Mouse (Mus musculus) hindbrain, embryonic 14.5 days (tissue): Measurements from ENCODE around the gene Morn2. TPM values are rescaled to one million over a fixed set of nuclear protein-coding genes. Genes with fewer than 3 reads are reported as not detected.

Source experiments
- ATAC-seq: fragments of 200-750 bp; cut with Nextera tagmentation; 2 replicates; pipeline ENCODE4 v1.8.0; 2017; ENCODE audit warnings: moderate number of reproducible peaks, mild to moderate bottlenecking, moderate TSS enrichment, moderate library complexity; ENCODE audit not compliant: low FRiP score
- DNase-seq: peaks from one replicate; pipeline ENCODE4 v3.0.0-alpha.2; 2015; ENCODE audit warnings: low spot score
- H3K27ac ChIP-seq: fragments of 300-500 bp; sonication (generic); 2 replicates; pipeline ENCODE4 v1.5.1; 2014; ENCODE audit warnings: mild to moderate bottlenecking, moderate library complexity
- H3K27me3 ChIP-seq: fragments of 300-500 bp; sonication (generic); 2 replicates; pipeline ENCODE4 v1.6.1; 2014; ENCODE audit warnings: mild to moderate bottlenecking, low read length, mixed read lengths; ENCODE audit not compliant: control insufficient read depth, insufficient read depth
- H3K36me3 ChIP-seq: fragments of 300-500 bp; sonication (generic); replicated peaks from 2 replicates; pipeline ENCODE4 v1.6.1; 2014; ENCODE audit not compliant: control insufficient read depth, insufficient read depth
- H3K4me1 ChIP-seq: fragments of 300-500 bp; sonication (generic); replicated peaks from 2 replicates; pipeline ENCODE4 v1.6.1; 2014; ENCODE audit warnings: antibody characterized with exemption, low read length, mixed read lengths; ENCODE audit not compliant: control insufficient read depth, insufficient read depth
- H3K4me2 ChIP-seq: fragments of 300-500 bp; sonication (generic); replicated peaks from 2 replicates; pipeline ENCODE4 v1.6.1; 2014; ENCODE audit warnings: mild to moderate bottlenecking, moderate library complexity
- H3K4me3 ChIP-seq: fragments of 300-500 bp; sonication (generic); replicated peaks from 2 replicates; pipeline ENCODE4 v1.5.1; 2014; ENCODE audit warnings: mild to moderate bottlenecking, low read length
- H3K9ac ChIP-seq: fragments of 300-500 bp; sonication (generic); 2 replicates; pipeline ENCODE4 v1.6.1; 2014
- H3K9me3 ChIP-seq: fragments of 300-500 bp; sonication (generic); 2 replicates; pipeline ENCODE4 v1.6.1; 2016; ENCODE audit warnings: low read length; ENCODE audit not compliant: control insufficient read depth
- WGBS: fragments of 180-500 bp; shearing (Covaris S2); extraction: QIAGEN DNeasy Blood & Tissue Kit; methylation state at CpG from one replicate; pipeline ENCODE4 v1.1.7; 2014; 5-methylcytosine and 5-hydroxymethylcytosine counted together
- polyA plus RNA-seq: library from polyadenylated mRNA; unstranded; fragments of >200 nt; fragmentation: Nextera tagmentation; extraction: Ambion mirVana; gene quantifications from 2 replicates; pipeline ENCODE4 v1.2.1, GENCODE M21; 2014

The Morn2 gene
- polyA plus RNA-seq, 1 experiment from 2014 or later = 64.2 TPM

DNA sequence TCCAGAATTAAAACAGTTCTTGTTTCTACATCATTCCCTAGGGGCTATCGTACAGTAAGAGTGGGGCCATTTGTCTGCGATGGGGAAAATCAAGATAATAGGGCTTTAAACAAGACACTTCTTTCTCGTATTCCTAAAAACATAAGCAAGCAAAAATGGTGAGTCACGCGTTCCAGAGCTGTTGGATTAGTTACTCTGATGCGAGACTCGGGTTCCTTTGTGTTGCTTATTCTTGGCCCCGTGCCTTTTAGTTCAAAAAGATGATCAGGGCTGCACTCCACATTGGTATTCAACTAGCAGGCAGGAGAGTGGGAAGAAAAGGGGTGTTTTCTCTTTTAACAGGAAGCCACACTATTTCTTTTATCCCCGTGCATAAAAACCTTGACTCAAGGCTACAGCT is 21.8 kb downstream of the Morn2 start:
- Histone ChIP-seq H3K27ac (no peak overlapping the region), H3K4me3 (no peak overlapping the region), H3K36me3 (no peaks in the 10 kb centered on the region), H3K4me1 (no peaks in the 10 kb centered on the region), H3K4me2 (no peak overlapping the region), H3K27me3 (no peaks in the 10 kb centered on the region), H3K9ac (no peak overlapping the region), H3K9me3 (no peaks in the 10 kb centered on the region)
- ATAC-seq (no peak), DNase-seq (no peak)
- WGBS = 54% methylated on average over 9 of the region's 9 CpGs

- H3K27me3 ChIP-seq = no peaks in the 10 kb centered on the region
- no peak for DNase-seq
- no peak overlapping the region for H3K4me3 ChIP-seq
- no peak overlapping the region for H3K4me2 ChIP-seq
- no peak overlapping the region for H3K9ac ChIP-seq
- no peak overlapping the region for H3K27ac ChIP-seq
- H3K9me3 ChIP-seq = no peaks in the 10 kb centered on the region
- 84% methylated on average over 4 of the region's 4 CpGs for WGBS
- no peak for ATAC-seq
- H3K4me1 ChIP-seq = no peaks in the 10 kb centered on the region
- H3K36me3 ChIP-seq = no peaks in the 10 kb centered on the region
Observed at GRCm38 (mm10) chr17:80312405-80312804, 22.4 kb downstream of the Morn2 start.

GRCm38 (mm10) chr17:80322228-80322627 is 32.2 kb downstream of the Morn2 start:
- ATAC-seq (no peak), DNase-seq (no peak)
- H3K4me3 ChIP-seq = no peak overlapping the region

GRCm38 (mm10) chr17:80323015-80323414 is 33.0 kb downstream of the Morn2 start:
- DNase-seq (no peak), ATAC-seq (no peak)
- Histone ChIP-seq H3K9ac (no peak overlapping the region), H3K27ac (no peak overlapping the region), H3K36me3 (no peaks in the 10 kb centered on the region), H3K4me2 (no peak overlapping the region), H3K9me3 (no peaks in the 10 kb centered on the region), H3K4me3 (no peak overlapping the region), H3K4me1 (no peaks in the 10 kb centered on the region), H3K27me3 (no peaks in the 10 kb centered on the region)
- 82% methylated on average over 4 of the region's 4 CpGs for WGBS

More at GRCm38 (mm10) chr17:80322228-80322627, 32.2 kb downstream of the Morn2 start:
- H3K9ac ChIP-seq = no peak overlapping the region
- WGBS = 92% methylated on average over 6 of the region's 6 CpGs
- H3K9me3 ChIP-seq = no peaks in the 10 kb centered on the region
- H3K27me3 ChIP-seq = no peaks in the 10 kb centered on the region
- no peaks in the 10 kb centered on the region for H3K36me3 ChIP-seq
- no peaks in the 10 kb centered on the region for H3K4me1 ChIP-seq
- H3K27ac ChIP-seq = no peak overlapping the region
- no peak overlapping the region for H3K4me2 ChIP-seq

DNA sequence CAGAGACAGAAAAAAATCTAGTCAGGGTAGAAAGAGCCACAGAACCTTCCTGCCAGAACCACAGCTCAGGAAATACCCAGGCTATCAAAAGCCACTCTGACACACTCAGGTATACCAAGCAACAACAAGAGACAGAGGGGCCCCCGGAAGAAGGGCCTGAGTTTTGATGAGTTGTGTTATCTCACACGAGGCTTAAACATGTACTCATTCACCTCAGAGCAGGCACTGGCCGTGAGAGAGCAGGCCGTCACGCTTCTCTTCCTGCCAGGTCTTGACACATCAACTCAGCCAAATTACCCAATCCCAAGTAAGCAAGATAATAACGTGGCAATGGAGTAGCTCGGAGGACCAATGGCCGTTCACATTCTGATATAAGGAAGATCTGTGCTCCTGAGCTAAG is 33.7 kb downstream of the Morn2 start:
- ATAC-seq = no peak

DNA sequence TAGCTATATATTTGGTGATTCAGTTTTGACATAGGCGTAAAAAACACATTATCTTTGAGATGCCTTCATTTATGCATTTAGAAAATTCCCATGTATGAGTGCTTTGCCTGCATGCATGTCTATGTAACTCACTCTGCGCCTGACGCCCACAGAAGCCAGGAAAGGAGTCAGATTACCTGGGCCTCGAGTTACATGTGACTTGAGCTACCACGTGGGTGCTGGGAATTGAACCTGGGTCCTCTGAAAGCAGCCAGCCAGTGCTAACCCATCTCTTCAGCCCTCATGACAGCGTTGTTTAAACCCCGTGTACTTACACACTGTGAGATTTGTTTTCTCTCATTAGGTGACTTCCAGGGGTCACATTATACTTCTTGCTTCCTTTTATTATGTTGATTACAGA is 34.5 kb downstream of the Morn2 start:
- H3K27me3 ChIP-seq = no peaks in the 10 kb centered on the region
- H3K9me3 ChIP-seq = no peaks in the 10 kb centered on the region
- no peak for DNase-seq
- H3K4me1 ChIP-seq = no peaks in the 10 kb centered on the region
- H3K4me3 ChIP-seq = no peak overlapping the region
- 86% methylated on average over 7 of the region's 7 CpGs for WGBS
- H3K4me2 ChIP-seq = no peak overlapping the region
- H3K27ac ChIP-seq = no peak overlapping the region
- H3K9ac ChIP-seq = no peak overlapping the region
- ATAC-seq = no peak
- H3K36me3 ChIP-seq = no peaks in the 10 kb centered on the region

More for the DNA sequence above, 33.7 kb downstream of the Morn2 start:
- no peaks in the 10 kb centered on the region for H3K36me3 ChIP-seq
- DNase-seq = no peak
- H3K27ac ChIP-seq = no peak overlapping the region
- H3K4me2 ChIP-seq = no peak overlapping the region
- H3K4me3 ChIP-seq = no peak overlapping the region
- no peak overlapping the region for H3K9ac ChIP-seq
- 82% methylated on average over 8 of the region's 8 CpGs for WGBS
- H3K27me3 ChIP-seq = no peaks in the 10 kb centered on the region
- H3K4me1 ChIP-seq = no peaks in the 10 kb centered on the region
- H3K9me3 ChIP-seq = no peaks in the 10 kb centered on the region

GRCm38 (mm10) chr17:80325456-80325855 is 35.5 kb downstream of the Morn2 start:
- H3K9me3 ChIP-seq = no peaks in the 10 kb centered on the region
- H3K4me3 ChIP-seq = no peak overlapping the region
- H3K27ac ChIP-seq = 0 out of 2 replicates have a peak overlapping the region, but pooled peaks have one; percentile 46
- no peaks in the 10 kb centered on the region for H3K36me3 ChIP-seq
- 89% methylated on average over 5 of the region's 5 CpGs for WGBS
- DNase-seq = no peak
- H3K9ac ChIP-seq = no peak overlapping the region
- H3K4me1 ChIP-seq = no peaks in the 10 kb centered on the region
- ATAC-seq = no peak
- no peak overlapping the region for H3K4me2 ChIP-seq
- no peaks in the 10 kb centered on the region for H3K27me3 ChIP-seq

GRCm38 (mm10) chr17:80326431-80326830 is 36.4 kb downstream of the Morn2 start:
- no peaks in the 10 kb centered on the region for H3K27me3 ChIP-seq
- no peak overlapping the region for H3K4me3 ChIP-seq
- no peak overlapping the region for H3K9ac ChIP-seq
- no peaks in the 10 kb centered on the region for H3K4me1 ChIP-seq
- 58% methylated on average over 3 of the region's 3 CpGs for WGBS
- no peaks in the 10 kb centered on the region for H3K9me3 ChIP-seq
- DNase-seq = no peak
- H3K36me3 ChIP-seq = no peaks in the 10 kb centered on the region
- no peak overlapping the region; the same call in 1 of the 2 replicates for H3K27ac ChIP-seq
- ATAC-seq = peak; percentile 77; the same call in 1 of the 2 replicates
- no peak overlapping the region for H3K4me2 ChIP-seq

- WGBS = 79% methylated on average over 2 of the region's 2 CpGs
- no peaks in the 10 kb centered on the region for H3K27me3 ChIP-seq
- DNase-seq (no peak), ATAC-seq (no peak; the same call in 1 of the 2 replicates)
- no peaks in the 10 kb centered on the region for H3K4me1 ChIP-seq
- no peak overlapping the region for H3K9ac ChIP-seq
- H3K27ac ChIP-seq = no peak overlapping the region
- no peaks in the 10 kb centered on the region for H3K36me3 ChIP-seq
- no peak overlapping the region for H3K4me2 ChIP-seq
- H3K4me3 ChIP-seq = no peak overlapping the region
- H3K9me3 ChIP-seq = no peaks in the 10 kb centered on the region
Observed at GRCm38 (mm10) chr17:80332386-80332785, 42.4 kb downstream of the Morn2 start.

- no peak overlapping the region for H3K4me3 ChIP-seq
- no peak overlapping the region for H3K27ac ChIP-seq
- 87% methylated on average over 4 of the region's 4 CpGs for WGBS
- DNase-seq (no peak), ATAC-seq (no peak)
- H3K9me3 ChIP-seq = no peaks in the 10 kb centered on the region
- no peaks in the 10 kb centered on the region for H3K27me3 ChIP-seq
- H3K4me2 ChIP-seq = no peak overlapping the region
- no peaks in the 10 kb centered on the region for H3K36me3 ChIP-seq
- no peaks in the 10 kb centered on the region for H3K4me1 ChIP-seq
- H3K9ac ChIP-seq = no peak overlapping the region
Observed at GRCm38 (mm10) chr17:80345277-80345676, 55.3 kb downstream of the Morn2 start.
